Mouse (Mus musculus): ENCODE measurements around the gene Txndc11. TPM values are rescaled to one million over a fixed set of nuclear protein-coding genes. Genes with fewer than 3 reads are reported as not detected.
A peak's percentile ranks its signal among the peaks of the same experiment; 100 is the strongest.

The Txndc11 gene
- 9.0 and 11.6 TPM in 2 replicates for polyA plus RNA-seq (2012; rRNA removed)

DNA sequence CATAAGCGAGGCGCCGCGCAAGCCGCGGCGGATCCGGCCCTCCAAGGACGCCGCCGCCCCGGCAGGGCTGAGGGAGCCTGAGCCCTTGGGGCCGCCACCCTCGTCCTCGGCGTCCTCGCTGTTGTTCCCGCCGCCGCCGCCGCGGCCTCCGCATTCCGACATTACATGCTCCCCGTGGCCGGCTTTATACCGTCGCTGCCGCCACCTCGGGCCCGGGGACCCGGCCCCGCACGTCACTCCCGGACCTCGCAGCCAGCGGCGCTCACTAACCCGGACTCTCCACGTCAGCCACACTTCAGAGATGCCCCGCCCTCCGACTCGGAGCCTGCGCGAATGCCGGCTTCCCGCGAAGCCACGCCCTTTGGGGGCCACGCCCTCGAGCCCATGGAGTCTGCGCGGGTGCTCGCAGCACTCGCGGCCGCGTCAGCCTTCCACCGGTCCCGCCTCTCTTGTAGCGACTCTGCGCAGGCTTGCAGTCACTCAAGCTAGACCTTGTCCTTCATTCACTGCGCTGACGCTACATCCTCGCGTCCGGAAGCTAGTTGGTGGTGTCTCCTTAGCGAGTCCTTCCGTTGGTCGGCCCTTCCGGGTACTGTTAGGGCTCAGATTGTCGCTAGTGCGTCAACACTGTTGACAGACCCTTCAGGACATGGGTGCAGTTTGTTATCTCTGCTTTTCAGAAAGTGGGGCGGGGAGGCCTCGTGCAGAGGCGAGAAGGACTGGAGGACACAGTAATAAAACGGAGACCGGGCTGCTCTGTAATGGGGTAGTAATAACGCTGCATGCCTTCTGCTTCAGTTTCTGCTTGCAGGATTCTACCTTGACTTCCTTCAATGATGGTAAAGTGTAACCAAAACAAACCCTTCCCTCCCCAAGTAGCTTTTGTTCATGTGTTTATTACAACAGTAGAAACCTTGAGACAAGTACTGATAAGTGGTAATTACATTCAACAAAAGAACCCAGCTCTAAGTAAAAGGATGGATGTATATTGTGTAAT, at the start of gene Txndc11:
Gene Txndc11 (minus strand): TSS at position 303 of the 997 bp plus-strand sequence.
- Histone ChIP-seq H3K4me1 (ENCODE audit: control insufficient read depth, insufficient read depth, low read length) (no peaks in the 10 kb centered on the region), H3K27ac (ENCODE audit: control insufficient read depth, insufficient read depth, low read depth, low read length) (peak within 1 kb of the TSS; percentile 92)
- TF ChIP-seq CTCF (IDR thresholded peaks at IDR 0.05; ENCODE audit: control insufficient read depth, insufficient read depth, insufficient replicate concordance, low read depth, low read length) (no peak), POLR2A (IDR thresholded peaks at IDR 0.05; ENCODE audit: control insufficient read depth, low read depth, low read length) (peak; percentile 90)

DNA sequence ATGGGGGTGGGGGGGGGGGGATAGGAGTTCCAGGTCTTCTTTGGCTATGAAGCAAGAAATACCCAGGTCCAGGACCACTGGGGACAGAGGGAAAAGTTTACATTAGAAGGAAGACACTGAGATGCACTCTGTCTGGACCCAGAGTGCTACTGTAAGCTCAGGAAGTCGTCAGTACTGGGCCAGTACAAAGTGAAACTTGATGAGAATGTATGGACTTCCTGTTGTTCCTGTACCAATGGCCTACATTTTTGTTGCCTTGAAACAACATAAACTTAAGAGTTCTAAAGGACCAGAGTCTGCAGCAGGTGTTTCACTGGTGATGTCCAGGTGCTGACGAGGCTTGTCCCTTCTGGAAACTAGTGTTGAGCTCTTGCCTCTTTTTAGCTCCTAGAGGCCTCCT, 43.0 kb upstream of the Txndc11 start:
- peaks cover 6% of the 10 kb centered on the region for H3K4me1 ChIP-seq (ENCODE audit: control insufficient read depth, insufficient read depth, low read length)
- H3K27me3 ChIP-seq (ENCODE audit: control insufficient read depth, insufficient read depth, low read length), result no peaks in the 10 kb centered on the region
- TF ChIP-seq CTCF (IDR thresholded peaks at IDR 0.05; ENCODE audit: control insufficient read depth, insufficient read depth, insufficient replicate concordance, low read depth, low read length) (no peak), POLR2A (IDR thresholded peaks at IDR 0.05; ENCODE audit: control insufficient read depth, low read depth, low read length) (no peak)
- peak overlapping the region; percentile 44 for H3K4me3 ChIP-seq (ENCODE audit: control insufficient read depth, low read depth, low read length)
- peaks cover 2% of the 10 kb centered on the region for H3K36me3 ChIP-seq (ENCODE audit: control insufficient read depth, insufficient read depth, low read length)
- no peak overlapping the region for H3K27ac ChIP-seq (ENCODE audit: control insufficient read depth, insufficient read depth, low read depth, low read length)

More for the DNA sequence above, at the start of gene Txndc11:
- Histone ChIP-seq H3K36me3 (ENCODE audit: control insufficient read depth, insufficient read depth, low read length) (no peaks in the 10 kb centered on the region; the same call in none of the 2 replicates), H3K4me3 (ENCODE audit: control insufficient read depth, low read depth, low read length) (peak within 1 kb of the TSS; percentile 94), H3K27me3 (ENCODE audit: control insufficient read depth, insufficient read depth, low read length) (no peaks in the 10 kb centered on the region)

DNA sequence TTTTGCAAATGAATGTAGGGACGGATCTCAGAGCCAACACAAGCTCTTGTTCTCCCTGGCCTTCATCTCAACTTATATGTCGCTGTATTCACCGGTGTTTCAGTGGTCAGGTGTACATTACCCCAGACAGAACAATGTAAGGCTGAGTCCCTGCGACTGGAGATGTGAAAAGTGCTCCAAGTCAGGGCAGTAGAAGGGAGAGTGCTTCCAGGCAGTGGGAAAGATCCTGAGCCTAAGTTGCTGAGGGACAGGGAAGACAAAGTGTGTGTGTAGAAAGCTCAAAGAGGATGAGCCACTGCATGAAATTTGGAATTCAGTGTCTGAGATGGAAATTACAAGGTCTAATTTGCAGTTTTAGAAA, 42.4 kb upstream of the Txndc11 start:
- Histone ChIP-seq H3K27ac (ENCODE audit: control insufficient read depth, insufficient read depth, low read depth, low read length) (peak overlapping the region; percentile 92), H3K27me3 (ENCODE audit: control insufficient read depth, insufficient read depth, low read length) (no peaks in the 10 kb centered on the region)
- TF ChIP-seq CTCF (IDR thresholded peaks at IDR 0.05; ENCODE audit: control insufficient read depth, insufficient read depth, insufficient replicate concordance, low read depth, low read length) (no peak), POLR2A (IDR thresholded peaks at IDR 0.05; ENCODE audit: control insufficient read depth, low read depth, low read length) (no peak)

DNA sequence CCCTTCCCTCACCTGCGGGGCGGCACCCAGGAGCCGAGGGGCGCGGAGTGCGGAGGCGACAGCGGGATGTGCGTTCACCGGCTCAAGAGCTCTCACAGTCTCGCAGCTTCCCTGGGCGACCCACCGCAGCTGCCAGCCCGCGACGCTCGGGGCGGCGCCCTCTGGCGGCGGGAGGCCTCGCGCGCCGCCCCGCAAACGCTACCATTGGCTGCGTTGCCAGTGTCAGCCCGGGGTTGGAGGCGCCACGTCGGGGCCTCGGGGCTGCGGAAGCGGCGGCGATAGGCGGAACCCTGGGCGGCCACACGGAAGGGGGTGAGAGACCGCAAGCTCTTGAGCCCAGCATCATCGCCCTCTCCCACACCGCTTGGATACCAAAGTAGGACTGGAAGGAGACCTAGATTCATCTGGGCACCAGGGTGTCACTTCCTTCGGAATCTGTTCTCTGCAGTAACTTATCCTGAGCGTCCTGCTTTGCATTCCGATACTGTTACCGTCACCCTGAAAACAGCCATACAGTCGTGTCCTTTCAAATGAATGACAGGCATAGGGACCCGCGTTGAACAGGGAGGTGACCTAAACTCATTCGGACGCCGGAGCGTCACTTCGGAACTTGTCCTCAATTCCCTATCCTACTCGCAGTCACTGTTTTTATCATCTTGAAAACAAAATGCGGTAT, 41.9 kb upstream of the Txndc11 start, which contains the start of gene Zc3h7a:
Gene Zc3h7a (minus strand): TSS at position 186 of the 676 bp plus-strand sequence.
- H3K36me3 ChIP-seq (ENCODE audit: control insufficient read depth, insufficient read depth, low read length), result peaks cover 2% of the 10 kb centered on the region
- peak within 1 kb of the TSS; percentile 92 for H3K27ac ChIP-seq (ENCODE audit: control insufficient read depth, insufficient read depth, low read depth, low read length)

More for the DNA sequence above, 42.4 kb upstream of the Txndc11 start:
- H3K36me3 ChIP-seq (ENCODE audit: control insufficient read depth, insufficient read depth, low read length), result peaks cover 2% of the 10 kb centered on the region
- peak overlapping the region; percentile 96 for H3K4me3 ChIP-seq (ENCODE audit: control insufficient read depth, low read depth, low read length)
- H3K4me1 ChIP-seq (ENCODE audit: control insufficient read depth, insufficient read depth, low read length), result peaks cover 6% of the 10 kb centered on the region

DNA sequence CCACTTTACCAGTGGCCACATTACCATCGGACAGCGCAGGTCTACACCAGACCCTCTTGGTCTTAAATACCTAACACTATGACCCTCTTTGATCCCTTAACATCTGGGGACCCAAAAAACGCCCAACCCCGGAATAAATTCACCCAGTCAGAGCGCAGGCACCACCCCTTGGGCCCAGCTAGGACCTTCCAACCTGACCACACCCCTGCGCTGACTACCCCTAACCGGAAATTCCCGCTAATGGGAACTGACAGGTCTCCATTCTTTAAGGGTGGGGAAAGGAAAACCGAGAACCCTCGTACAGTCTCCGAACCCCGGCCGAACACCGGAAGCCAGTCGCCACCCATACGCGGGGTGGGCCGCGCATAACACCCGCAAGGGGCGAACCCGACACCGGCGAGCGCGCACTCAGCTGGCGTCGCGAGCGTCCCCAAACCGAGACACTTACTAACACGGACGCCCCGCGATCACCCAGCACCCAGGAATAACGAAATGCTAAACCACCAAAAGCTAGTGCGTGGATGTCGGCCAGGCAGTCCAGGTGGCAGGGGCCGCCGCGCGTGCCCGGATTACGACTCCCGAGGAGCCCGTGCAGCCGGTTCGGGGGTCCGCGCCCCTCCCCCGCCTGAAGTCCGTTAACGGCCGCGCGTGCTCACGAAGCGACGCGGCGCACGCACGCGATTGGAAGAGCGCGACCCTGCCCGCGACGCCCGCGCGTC, 41.2 kb upstream of the Txndc11 start:
- H3K27me3 ChIP-seq (ENCODE audit: control insufficient read depth, insufficient read depth, low read length), result no peaks in the 10 kb centered on the region
- TF ChIP-seq CTCF (IDR thresholded peaks at IDR 0.05; ENCODE audit: control insufficient read depth, insufficient read depth, insufficient replicate concordance, low read depth, low read length) (no peak), POLR2A (IDR thresholded peaks at IDR 0.05; ENCODE audit: control insufficient read depth, low read depth, low read length) (no peak; the same call in 1 of the 2 replicates)
- peaks cover 6% of the 10 kb centered on the region for H3K4me1 ChIP-seq (ENCODE audit: control insufficient read depth, insufficient read depth, low read length)
- peaks cover 2% of the 10 kb centered on the region for H3K36me3 ChIP-seq (ENCODE audit: control insufficient read depth, insufficient read depth, low read length)
- H3K27ac ChIP-seq (ENCODE audit: control insufficient read depth, insufficient read depth, low read depth, low read length), result peak overlapping the region; percentile 92
- H3K4me3 ChIP-seq (ENCODE audit: control insufficient read depth, low read depth, low read length), result peak overlapping the region; percentile 96

More for the DNA sequence above, 41.9 kb upstream of the Txndc11 start, which contains the start of gene Zc3h7a:
- H3K27me3 ChIP-seq (ENCODE audit: control insufficient read depth, insufficient read depth, low read length), result no peaks in the 10 kb centered on the region
- peak within 1 kb of the TSS; percentile 96 for H3K4me3 ChIP-seq (ENCODE audit: control insufficient read depth, low read depth, low read length)
- peaks cover 6% of the 10 kb centered on the region for H3K4me1 ChIP-seq (ENCODE audit: control insufficient read depth, insufficient read depth, low read length)
- TF ChIP-seq CTCF (IDR thresholded peaks at IDR 0.05; ENCODE audit: control insufficient read depth, insufficient read depth, insufficient replicate concordance, low read depth, low read length) (peak; percentile 65), POLR2A (IDR thresholded peaks at IDR 0.05; ENCODE audit: control insufficient read depth, low read depth, low read length) (peak; percentile 86)

DNA sequence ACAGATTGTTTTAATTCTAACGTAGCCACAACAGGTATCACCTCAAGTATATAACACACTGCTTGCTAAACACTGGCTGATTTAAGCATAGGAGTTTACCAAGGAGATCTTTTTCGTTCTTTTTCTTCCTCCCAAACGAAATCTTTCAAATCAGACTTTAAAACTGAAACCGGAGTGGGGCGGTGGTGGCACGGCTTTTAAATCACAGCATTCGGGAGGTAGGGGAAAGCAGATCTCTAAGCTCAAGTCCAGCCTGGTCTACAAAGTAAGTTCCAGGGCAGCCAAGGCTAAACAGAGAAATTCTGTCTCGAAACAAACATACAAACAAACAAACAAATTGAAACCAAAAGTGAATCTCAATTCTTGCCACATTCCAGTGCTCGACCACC, 40.6 kb upstream of the Txndc11 start:
- Histone ChIP-seq H3K4me3 (ENCODE audit: control insufficient read depth, low read depth, low read length) (peak overlapping the region; percentile 96), H3K27me3 (ENCODE audit: control insufficient read depth, insufficient read depth, low read length) (no peaks in the 10 kb centered on the region), H3K36me3 (ENCODE audit: control insufficient read depth, insufficient read depth, low read length) (peaks cover 2% of the 10 kb centered on the region), H3K4me1 (ENCODE audit: control insufficient read depth, insufficient read depth, low read length) (peaks cover 6% of the 10 kb centered on the region), H3K27ac (ENCODE audit: control insufficient read depth, insufficient read depth, low read depth, low read length) (peak overlapping the region; percentile 92)
- TF ChIP-seq POLR2A (IDR thresholded peaks at IDR 0.05; ENCODE audit: control insufficient read depth, low read depth, low read length), result no peak
- TF ChIP-seq CTCF (IDR thresholded peaks at IDR 0.05; ENCODE audit: control insufficient read depth, insufficient read depth, insufficient replicate concordance, low read depth, low read length), result no peak
